Mouse (Mus musculus) MN1 (cell line): ENCODE results near the gene Ccnd3.
"Not testable (repeated sequence)": the region's sequence is repeated elsewhere in the genome, so short reads cannot be mapped to it uniquely, and the experiment has no call there.

Source experiments
- DNase-seq: peaks from one replicate; pipeline ENCODE4 v3.0.0-alpha.2; 2016; ENCODE audit warnings: low spot score

Gene Ccnd3

DNA sequence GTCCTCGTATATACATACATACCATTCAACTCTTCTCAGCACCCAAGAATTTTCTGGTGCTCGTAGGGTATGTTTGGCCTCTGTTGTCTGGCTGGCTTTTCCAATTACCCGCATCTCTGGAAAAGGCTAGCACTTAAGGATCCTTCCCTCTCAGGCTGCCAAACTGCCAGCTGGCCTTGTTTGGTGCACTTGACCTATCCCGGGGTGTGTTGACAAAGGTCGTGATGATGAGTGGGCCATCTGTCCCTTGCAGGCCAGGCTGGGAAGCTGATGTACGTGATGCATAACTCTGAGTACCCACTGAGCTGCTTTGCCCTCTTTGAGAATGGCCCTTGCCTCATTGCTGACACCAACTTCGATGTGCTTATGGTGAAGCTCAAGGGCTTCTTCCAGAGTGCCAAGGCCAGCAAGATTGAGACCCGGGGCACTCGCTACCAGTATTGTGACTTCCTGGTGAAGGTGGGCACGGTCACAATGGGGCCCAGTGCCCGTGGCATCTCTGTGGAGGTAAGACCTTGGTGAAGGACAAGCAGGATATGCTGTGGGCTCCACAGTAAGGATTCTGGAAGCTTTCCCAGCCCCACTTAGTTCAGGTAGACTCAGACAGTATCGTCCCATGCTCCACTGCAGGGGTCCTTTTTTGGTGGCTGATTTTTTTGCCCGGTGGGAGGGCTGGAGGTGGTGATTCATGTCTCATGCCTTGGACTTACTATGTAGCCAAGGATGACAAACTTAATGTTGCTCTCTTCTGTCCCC lies 113.9 kb downstream of the Ccnd3 start:
- peak; percentile 21 for DNase-seq

DNA sequence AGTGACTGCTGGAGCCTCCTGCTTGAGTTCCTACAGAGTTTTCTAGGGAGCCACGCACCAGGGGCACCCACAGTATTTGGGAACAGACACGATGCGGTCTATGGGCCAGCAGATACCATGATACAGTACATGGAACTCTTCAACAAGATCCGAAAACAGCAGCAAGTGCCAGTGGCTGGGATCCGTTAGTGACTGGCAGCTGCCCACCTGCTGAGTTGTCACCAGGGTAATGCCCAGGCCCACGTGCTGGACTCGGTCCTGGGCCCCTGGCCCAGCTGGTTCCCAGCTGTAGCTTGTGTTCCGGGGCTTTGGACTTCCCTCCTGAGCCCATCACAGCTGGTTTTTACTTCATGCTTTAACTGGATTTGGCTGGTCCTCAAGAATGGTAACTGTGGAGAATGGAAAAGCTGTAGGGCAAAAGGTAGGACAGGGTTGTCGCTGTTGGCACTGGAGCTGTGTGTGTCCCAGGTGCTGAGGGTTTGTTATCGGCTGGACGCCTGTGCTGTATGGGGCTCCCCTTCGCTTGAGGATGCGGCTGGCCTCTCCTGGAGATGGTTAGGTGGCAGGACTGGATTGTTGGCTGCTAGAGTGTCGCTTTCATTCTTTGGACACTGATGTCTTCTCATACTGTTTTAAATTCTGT lies 118.2 kb downstream of the Ccnd3 start:
- DNase-seq, result no peak

GRCm38 (mm10) chr17:47624572-47624971 lies 119.7 kb downstream of the Ccnd3 start:
- not testable (repeated sequence) for DNase-seq

- no peak for DNase-seq
Observed at GRCm38 (mm10) chr17:47625088-47625487, 120.2 kb downstream of the Ccnd3 start.

- DNase-seq, result no peak
Observed at GRCm38 (mm10) chr17:47626031-47626430, 121.2 kb downstream of the Ccnd3 start.

GRCm38 (mm10) chr17:47627791-47628190 lies 122.9 kb downstream of the Ccnd3 start:
- no peak for DNase-seq

DNA sequence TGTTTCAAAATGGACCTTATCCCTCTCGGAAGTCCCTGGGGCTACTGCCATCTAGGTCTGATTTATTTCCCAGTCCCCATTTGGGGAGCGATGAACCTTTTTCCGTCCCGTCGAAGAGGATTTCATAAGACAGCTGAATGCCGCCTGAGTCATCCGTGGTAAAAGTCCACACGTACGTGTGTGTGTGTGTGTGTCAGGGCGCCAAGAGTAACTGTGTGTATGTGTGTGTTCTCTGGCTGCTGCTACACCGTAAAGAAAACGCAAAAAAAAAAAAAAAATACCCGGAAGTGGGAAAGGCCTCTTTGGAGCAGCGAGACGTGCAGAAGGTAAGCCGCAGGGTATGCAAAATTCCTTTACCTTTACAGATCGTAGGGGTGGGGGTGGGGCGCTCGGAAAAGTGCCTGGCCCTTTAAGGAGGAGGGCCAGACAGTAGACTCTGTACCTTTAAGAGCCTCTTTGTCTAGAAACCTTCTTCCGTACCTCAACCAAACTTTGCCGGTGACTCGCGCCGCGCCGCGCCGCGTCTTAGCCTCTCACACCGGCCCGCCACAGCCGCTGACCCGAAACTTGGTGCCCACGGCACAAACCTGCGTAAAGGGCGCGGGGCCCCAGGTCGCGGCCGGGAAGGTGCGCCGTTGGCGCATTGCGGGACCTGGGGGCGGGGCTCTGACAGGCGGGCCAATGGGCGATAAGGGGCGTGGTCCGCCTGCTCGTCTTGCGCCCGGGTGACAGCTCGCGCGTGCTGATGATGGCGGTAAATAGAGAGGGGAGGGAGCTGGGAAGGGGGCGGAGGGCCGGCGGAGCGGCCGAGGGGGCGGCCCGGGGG lies 124.2 kb downstream of the Ccnd3 start:
- DNase-seq, result peak; percentile 98

DNA sequence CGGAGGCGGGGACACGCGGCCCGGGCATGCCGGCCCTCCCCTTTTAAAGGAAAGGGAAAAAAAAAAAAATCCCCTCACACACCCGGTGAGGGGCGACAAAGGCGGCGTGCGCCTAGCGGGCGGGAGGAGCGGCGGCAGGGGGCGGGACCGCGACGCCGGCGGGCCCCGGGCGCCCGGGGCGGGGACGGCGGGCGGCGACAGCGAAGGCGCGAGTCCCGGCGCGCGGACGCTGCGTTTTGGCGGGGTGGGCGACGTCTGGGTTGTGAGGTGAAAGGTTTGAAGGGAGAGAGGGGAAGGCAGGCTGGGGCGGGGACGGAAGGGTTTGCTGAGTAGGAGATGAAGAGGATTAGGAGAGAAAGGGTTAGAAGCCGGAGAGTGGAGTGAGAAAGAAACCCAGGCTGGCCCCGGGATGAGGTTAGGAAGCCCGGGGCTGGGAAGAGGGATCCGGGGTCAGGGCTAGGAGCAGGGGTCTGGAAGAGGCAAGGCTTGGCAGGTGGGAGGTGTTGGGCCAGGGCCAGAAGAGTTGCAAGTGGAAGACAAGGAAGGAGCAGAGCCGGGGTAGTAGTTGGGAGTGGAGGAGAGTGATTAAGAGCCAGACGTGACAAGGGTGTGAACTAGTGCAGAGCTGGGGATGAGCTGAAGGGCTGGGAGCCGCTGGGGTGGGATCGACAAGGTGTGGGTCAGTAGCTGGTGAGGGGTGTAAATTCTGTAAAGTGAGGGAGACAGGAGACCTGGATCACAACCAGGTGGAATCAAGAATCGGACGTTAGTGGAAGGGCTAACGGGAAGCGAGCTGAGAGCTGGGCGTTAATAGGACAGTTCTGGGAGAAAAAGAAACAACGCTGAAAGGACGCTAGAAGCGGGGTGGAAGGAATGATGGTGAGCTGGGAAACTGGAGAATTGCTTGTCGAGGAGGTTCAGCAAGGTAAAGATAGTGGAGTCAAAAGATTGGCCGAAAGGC lies 125.1 kb downstream of the Ccnd3 start:
- DNase-seq, result peak; percentile 53

- no peak for DNase-seq
Observed at GRCm38 (mm10) chr17:47630678-47631065, 125.8 kb downstream of the Ccnd3 start, which contains the start of gene Usp49. Usp49 (plus strand) TSS chr17:47630690.

GRCm38 (mm10) chr17:47632181-47632840 lies 127.5 kb downstream of the Ccnd3 start:
- no peak for DNase-seq

- DNase-seq, result no peak
Observed at GRCm38 (mm10) chr17:47633999-47634770, 129.3 kb downstream of the Ccnd3 start.

GRCm38 (mm10) chr17:47642992-47643391 lies 138.1 kb downstream of the Ccnd3 start:
- no peak for DNase-seq

- peak; percentile 53 for DNase-seq
Observed at GRCm38 (mm10) chr17:47646683-47647082, 141.8 kb downstream of the Ccnd3 start.

DNA sequence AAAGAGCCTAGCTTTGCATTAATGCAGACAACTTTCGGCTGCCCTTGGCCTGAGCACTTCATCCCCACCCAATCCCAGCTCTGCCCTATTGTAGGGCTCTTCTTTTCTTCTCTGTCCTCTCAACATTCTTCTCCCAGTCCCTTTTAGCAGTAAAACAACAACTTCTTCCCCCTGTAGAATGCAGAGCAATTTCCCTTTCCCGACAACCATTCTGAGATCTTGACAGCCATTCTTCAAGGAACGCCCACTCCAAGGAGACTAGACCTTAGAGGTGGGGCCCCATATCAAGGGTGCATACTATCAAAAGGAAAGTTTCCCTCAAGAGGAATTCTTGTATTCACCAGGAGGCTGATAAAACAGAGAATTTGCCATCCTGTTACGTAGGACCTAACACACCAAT lies 144.1 kb downstream of the Ccnd3 start:
- no peak for DNase-seq
